Mouse (Mus musculus) kidney, adult 2 months (tissue): ENCODE results near the gene Erc2.

ENCODE experiments used
- CTCF ChIP-seq: fragments of 200-500 bp; conservative IDR thresholded peaks from 2 replicates; pipeline ENCODE4 v1.5.1; 2011; ENCODE audit warnings: low read depth, mild to moderate bottlenecking, control low read depth, low read length, moderate library complexity, mixed read lengths; ENCODE audit not compliant: insufficient read depth, insufficient read length
- POLR2A ChIP-seq: fragments of 200-500 bp; IDR thresholded peaks from one replicate; pipeline ENCODE4 v1.6.1; 2011; ENCODE audit warnings: low read depth, low read length, control low read depth

GRCm38 (mm10) chr14:28010536-28011280 lies 388.5 kb downstream of the Erc2 start:
- TF ChIP-seq CTCF: no peak
- no peak for TF ChIP-seq POLR2A
